Mouse (Mus musculus) neural tube, embryonic 15.5 days (tissue): ENCODE measurements around the gene Rgl1. TPM values are rescaled to one million over a fixed set of nuclear protein-coding genes. Genes with fewer than 3 reads are reported as not detected.

Experiments
- ATAC-seq: fragments of 200-750 bp; cut with Nextera tagmentation; 2 replicates; pipeline ENCODE4 v1.8.0; 2017; ENCODE audit warnings: mild to moderate bottlenecking, moderate TSS enrichment, moderate library complexity; ENCODE audit not compliant: low FRiP score
- H3K27ac ChIP-seq: fragments of 300-500 bp; sonication (generic); replicated peaks from 2 replicates; pipeline ENCODE4 v1.5.1; 2015; ENCODE audit warnings: mild to moderate bottlenecking, inconsistent platforms
- H3K27me3 ChIP-seq: fragments of 300-500 bp; sonication (generic); replicated peaks from 2 replicates; pipeline ENCODE4 v1.6.1; 2015; ENCODE audit warnings: inconsistent platforms
- H3K36me3 ChIP-seq: fragments of 300-500 bp; sonication (generic); 2 replicates; pipeline ENCODE4 v1.6.1; 2015; ENCODE audit warnings: inconsistent platforms
- H3K4me1 ChIP-seq: fragments of 300-500 bp; sonication (generic); 2 replicates; pipeline ENCODE4 v1.6.1; 2015; ENCODE audit warnings: inconsistent platforms
- H3K4me2 ChIP-seq: fragments of 300-500 bp; sonication (generic); 2 replicates; pipeline ENCODE4 v1.6.1; 2015; ENCODE audit warnings: inconsistent platforms, mild to moderate bottlenecking, moderate library complexity
- H3K4me3 ChIP-seq: fragments of 300-500 bp; sonication (generic); replicated peaks from 2 replicates; pipeline ENCODE4 v1.5.1; 2015; ENCODE audit warnings: mild to moderate bottlenecking, inconsistent platforms
- H3K9ac ChIP-seq: fragments of 300-500 bp; sonication (generic); replicated peaks from 2 replicates; pipeline ENCODE4 v1.6.1; 2015; ENCODE audit warnings: mild to moderate bottlenecking, inconsistent platforms
- H3K9me3 ChIP-seq: fragments of 300-500 bp; sonication (generic); replicated peaks from 2 replicates; pipeline ENCODE4 v1.6.1; 2016; ENCODE audit warnings: inconsistent platforms
- WGBS: fragments of 180-500 bp; shearing (Covaris S2); methylation state at CpG from one replicate; pipeline ENCODE4 v1.1.7; 2015; ENCODE audit warnings: mixed read lengths; 5-methylcytosine and 5-hydroxymethylcytosine counted together
- polyA plus RNA-seq: library from polyadenylated mRNA; unstranded; fragments of >200 nt; fragmentation: Nextera tagmentation; extraction: Ambion mirVana; gene quantifications from 2 replicates; pipeline ENCODE4 v1.2.1, GENCODE M21; 2015

The Rgl1 gene
- polyA plus RNA-seq, 1 experiment from 2014 or later: 18.8 TPM

DNA sequence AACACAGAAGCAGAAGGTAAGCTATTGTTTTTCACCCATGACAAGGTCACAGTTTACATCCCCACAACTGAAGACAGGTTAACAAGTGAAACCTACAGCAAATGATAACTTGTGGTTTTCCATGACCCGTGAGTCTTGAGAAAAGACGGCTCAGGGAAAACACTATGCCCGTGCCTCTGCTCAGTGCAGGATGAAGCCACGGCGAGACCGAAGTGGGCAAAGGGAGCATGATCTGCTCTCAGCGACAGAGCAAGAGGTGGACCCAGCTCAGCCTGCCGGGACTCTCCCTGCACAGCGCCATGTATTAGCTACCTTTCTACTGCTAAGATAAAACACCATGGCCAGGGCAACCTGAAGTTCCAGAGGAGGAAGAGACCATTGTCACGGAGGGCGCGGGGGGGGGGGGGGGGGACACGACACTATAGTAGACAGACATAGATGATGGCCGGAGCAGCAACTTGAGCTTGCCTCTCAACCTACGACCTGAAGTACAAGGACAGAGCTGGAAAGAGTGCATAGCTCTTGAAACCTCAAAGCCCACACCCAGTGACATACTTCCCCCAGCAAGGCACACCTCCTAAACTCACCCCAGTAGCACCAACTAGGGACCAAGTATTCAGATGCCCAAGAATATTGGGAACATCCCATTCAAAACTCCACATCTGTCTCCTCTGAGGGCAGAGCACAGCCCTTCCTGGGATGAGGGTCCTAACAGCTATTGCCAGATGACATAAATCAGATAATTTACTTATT, 174.2 kb downstream of the Rgl1 start:
- 94% methylated on average over 13 of the region's 15 CpGs for WGBS
- ATAC-seq: no peak
- no peaks in the 10 kb centered on the region for H3K27me3 ChIP-seq
- H3K9me3 ChIP-seq: no peaks in the 10 kb centered on the region
- H3K4me2 ChIP-seq: no peak overlapping the region
- H3K4me1 ChIP-seq: peaks cover 18% of the 10 kb centered on the region
- no peak overlapping the region for H3K27ac ChIP-seq
- H3K9ac ChIP-seq: no peak overlapping the region
- H3K4me3 ChIP-seq: no peak overlapping the region
- no peaks in the 10 kb centered on the region for H3K36me3 ChIP-seq

DNA sequence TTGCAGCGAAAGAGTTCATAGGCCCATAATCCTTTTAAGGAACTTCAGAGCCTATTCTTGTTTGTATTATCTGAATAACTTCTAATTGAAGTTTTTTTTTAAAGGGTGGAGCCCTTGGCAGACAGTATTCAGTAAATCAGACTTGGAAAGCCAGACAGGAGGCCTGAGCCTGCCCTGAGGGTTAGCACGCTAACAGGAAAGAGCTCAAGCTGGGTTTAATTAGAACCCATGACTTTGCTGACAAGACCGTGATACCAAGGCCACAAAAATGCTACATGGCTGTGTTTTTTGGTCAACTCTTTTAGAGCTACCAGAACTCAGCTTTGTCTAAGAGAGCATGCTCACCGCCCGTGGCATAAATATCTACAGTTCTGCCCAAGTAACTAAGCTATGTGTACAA, 175.8 kb downstream of the Rgl1 start:
- WGBS: 78% methylated on average over 5 of the region's 5 CpGs
- Histone ChIP-seq H3K4me1 (peaks cover 18% of the 10 kb centered on the region), H3K27me3 (no peaks in the 10 kb centered on the region), H3K9me3 (no peaks in the 10 kb centered on the region), H3K9ac (no peak overlapping the region), H3K27ac (no peak overlapping the region), H3K4me3 (no peak overlapping the region), H3K36me3 (no peaks in the 10 kb centered on the region), H3K4me2 (no peak overlapping the region)
- no peak for ATAC-seq

DNA sequence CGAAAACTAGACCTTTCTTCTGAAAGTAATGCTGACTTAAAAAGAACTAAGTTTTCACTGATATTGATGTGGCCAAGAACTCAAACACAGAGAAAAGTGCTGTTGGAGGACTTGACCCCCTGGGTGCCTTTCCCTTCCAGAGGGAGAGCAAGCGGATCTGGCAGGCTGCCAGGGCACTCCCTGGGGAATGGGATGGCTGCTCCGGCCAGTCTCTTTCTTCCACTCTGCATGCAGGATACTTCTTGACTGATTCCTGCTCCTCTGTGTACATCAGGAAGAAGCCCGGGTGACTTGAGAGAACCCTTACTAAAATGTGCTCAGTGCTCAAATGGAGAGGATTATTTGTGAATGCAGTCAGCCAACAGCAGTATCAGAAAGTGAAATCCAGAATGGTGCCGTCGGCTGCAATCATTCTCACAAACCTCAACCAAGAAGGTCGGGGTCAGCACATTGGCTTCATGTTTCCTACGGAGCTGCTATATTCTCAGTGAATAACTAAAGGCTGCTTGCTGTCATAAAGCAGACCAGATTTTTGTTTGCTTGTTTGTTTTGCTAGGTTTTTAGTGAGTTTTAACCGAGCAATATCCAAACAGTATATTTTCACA, 176.7 kb downstream of the Rgl1 start:
- H3K27me3 ChIP-seq: no peaks in the 10 kb centered on the region
- WGBS: 47% methylated on average over 9 of the region's 9 CpGs
- no peak for ATAC-seq
- peak overlapping the region; percentile 41; the same call in 1 of the 2 replicates for H3K27ac ChIP-seq
- no peaks in the 10 kb centered on the region for H3K36me3 ChIP-seq
- no peak overlapping the region for H3K4me2 ChIP-seq
- H3K4me3 ChIP-seq: no peak overlapping the region
- H3K4me1 ChIP-seq: peaks cover 18% of the 10 kb centered on the region
- no peak overlapping the region for H3K9ac ChIP-seq
- no peaks in the 10 kb centered on the region for H3K9me3 ChIP-seq

DNA sequence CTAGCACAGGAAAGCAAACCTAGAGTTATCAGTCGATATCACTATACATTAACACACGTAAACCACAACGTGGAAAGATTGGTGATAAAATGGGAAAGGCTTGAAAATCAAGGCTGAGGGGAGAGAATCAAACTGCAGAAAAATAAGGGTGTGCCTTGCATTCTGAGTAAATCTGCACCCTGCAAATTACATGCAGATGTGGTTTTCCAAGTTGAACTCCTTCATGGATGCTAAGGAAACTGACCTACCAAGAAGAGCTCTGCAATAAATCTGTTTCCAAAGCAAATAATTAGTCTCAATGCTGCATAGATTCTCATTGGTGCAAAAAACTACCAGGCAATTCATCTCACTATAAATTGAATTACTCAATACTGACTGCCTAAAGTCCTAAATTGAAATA, 178.7 kb downstream of the Rgl1 start:
- 75% methylated on average over 3 of the region's 3 CpGs for WGBS
- no peak overlapping the region for H3K27ac ChIP-seq
- no peak for ATAC-seq

DNA sequence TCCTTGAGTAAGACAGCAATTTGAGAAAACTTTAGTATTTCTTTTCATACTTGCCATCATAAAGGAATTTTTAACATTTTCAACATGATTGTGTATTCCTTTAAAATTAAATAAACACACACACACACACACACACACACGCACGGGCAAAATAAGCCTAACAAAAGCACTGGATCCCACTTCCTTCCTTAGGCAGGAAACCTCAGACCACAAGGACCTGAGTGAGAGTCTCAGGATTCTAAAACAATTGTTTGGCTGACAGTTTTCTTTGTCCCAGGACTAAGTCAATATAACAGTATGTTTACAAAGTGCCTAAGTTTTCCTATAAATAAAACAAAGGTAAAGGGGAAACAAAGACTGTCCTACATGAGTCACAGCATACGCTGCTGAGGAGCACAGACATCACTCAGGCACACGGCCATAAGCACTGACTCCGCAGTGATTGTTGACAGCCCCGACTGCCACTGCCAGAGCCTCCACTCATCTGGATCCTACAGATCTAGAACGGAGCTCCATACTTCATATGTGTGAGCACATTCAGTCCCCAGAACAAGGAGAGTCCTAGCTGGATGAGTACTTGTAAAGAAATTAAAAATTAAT, 180.7 kb downstream of the Rgl1 start:
- WGBS: 74% methylated on average over 7 of the region's 7 CpGs

More for the DNA sequence above, 178.7 kb downstream of the Rgl1 start:
- H3K9me3 ChIP-seq: no peaks in the 10 kb centered on the region
- peaks cover 18% of the 10 kb centered on the region for H3K4me1 ChIP-seq
- H3K9ac ChIP-seq: no peak overlapping the region
- H3K4me3 ChIP-seq: no peak overlapping the region
- H3K4me2 ChIP-seq: no peak overlapping the region
- H3K27me3 ChIP-seq: no peaks in the 10 kb centered on the region
- no peaks in the 10 kb centered on the region for H3K36me3 ChIP-seq

DNA sequence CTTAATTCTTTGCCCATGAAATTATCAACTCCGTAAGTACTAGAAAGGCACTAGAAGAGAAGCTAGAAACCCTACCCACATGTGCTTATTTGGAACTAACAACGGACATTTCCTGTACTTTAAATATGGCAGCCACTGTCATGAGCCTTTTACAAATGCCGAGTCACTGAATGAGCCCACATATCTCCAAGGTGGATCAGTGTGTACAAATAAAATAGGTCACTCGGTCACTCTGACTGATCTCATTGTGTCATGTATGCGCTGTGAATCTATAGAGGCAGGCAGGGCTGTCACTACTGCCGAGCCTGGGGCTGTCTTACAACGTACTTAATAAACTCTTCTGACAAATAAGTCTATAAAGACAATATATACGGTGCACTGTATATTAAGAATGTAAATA, 181.2 kb downstream of the Rgl1 start:
- Histone ChIP-seq H3K27ac (no peak overlapping the region), H3K4me2 (no peak overlapping the region), H3K4me1 (peaks cover 27% of the 10 kb centered on the region; the same call in 1 of the 2 replicates), H3K9ac (no peak overlapping the region), H3K27me3 (no peaks in the 10 kb centered on the region), H3K4me3 (no peak overlapping the region), H3K9me3 (no peaks in the 10 kb centered on the region), H3K36me3 (no peaks in the 10 kb centered on the region)
- 78% methylated on average over 8 of the region's 8 CpGs for WGBS
- no peak for ATAC-seq

More for the DNA sequence above, 180.7 kb downstream of the Rgl1 start:
- Histone ChIP-seq H3K4me1 (peaks cover 29% of the 10 kb centered on the region), H3K4me2 (no peak overlapping the region), H3K9me3 (no peaks in the 10 kb centered on the region), H3K27ac (no peak overlapping the region), H3K9ac (no peak overlapping the region), H3K4me3 (no peak overlapping the region), H3K36me3 (no peaks in the 10 kb centered on the region), H3K27me3 (no peaks in the 10 kb centered on the region)
- ATAC-seq: no peak

DNA sequence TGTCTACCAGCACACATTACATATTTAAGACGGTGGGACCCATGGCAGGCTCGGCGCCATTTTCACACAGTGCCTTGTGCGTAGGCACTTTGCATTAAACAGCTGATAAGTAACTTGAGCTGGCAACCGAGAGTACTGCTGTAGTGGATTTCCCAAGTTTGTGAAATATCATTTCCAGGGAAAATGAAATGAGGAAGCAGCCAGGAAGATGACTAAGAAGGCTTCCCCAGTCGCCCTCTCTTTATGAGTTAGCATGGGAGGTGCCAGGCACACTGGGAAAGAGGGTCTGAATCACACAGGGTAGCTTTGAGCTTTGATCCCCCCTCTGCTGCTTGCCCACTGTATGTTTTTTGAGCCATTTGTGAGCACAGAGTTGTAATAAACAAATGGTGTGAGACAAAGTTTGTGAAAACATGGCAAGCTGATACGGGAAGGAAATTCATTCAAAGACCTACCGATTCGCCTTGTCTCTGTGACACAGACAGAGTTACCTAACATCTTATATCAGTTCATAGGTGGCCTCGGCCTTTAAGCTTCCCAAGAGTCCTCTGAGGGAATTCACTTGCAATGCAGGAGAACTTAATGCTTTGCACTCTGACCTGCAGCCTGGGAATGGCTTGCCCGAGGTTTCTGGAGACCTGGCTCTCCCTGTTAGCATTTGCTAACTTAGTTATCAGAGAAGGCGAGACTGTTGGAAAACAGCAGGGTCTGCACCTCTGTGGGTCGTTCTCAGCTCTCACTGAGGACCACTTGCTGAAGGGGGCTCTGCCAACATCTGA, 184.8 kb downstream of the Rgl1 start:
- no peak for ATAC-seq
- Histone ChIP-seq H3K36me3 (no peaks in the 10 kb centered on the region), H3K9me3 (no peaks in the 10 kb centered on the region), H3K9ac (no peak overlapping the region), H3K27ac (no peak overlapping the region), H3K4me2 (no peak overlapping the region), H3K27me3 (no peaks in the 10 kb centered on the region), H3K4me3 (no peak overlapping the region), H3K4me1 (peaks cover 30% of the 10 kb centered on the region)
- WGBS: 87% methylated on average over 13 of the region's 13 CpGs

DNA sequence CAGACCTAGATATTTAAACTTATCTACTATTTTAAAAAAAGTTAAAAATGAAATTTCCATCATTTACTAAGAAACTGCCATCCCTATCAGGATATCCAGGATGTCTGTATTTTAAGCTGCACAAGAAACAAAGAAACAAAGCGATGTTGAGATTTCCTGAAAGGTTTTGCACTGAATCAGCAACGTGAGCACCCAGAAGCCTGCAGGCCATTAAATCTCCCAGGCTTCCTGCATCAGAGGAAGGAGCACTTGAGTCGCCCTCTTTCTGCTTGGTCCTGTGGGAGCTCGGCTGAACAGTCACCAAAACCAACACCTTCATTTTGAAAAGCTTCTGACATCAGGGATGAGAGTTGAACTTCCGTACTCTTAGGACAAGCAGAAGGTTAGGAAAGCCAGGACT, 187.2 kb downstream of the Rgl1 start:
- H3K27ac ChIP-seq: no peak overlapping the region
- no peaks in the 10 kb centered on the region for H3K27me3 ChIP-seq
- H3K9me3 ChIP-seq: no peaks in the 10 kb centered on the region
- 68% methylated on average over 5 of the region's 5 CpGs for WGBS
- H3K36me3 ChIP-seq: no peaks in the 10 kb centered on the region
- ATAC-seq: no peak
- H3K4me1 ChIP-seq: peaks cover 37% of the 10 kb centered on the region
- no peak overlapping the region for H3K9ac ChIP-seq
- no peak overlapping the region for H3K4me2 ChIP-seq
- H3K4me3 ChIP-seq: no peak overlapping the region

DNA sequence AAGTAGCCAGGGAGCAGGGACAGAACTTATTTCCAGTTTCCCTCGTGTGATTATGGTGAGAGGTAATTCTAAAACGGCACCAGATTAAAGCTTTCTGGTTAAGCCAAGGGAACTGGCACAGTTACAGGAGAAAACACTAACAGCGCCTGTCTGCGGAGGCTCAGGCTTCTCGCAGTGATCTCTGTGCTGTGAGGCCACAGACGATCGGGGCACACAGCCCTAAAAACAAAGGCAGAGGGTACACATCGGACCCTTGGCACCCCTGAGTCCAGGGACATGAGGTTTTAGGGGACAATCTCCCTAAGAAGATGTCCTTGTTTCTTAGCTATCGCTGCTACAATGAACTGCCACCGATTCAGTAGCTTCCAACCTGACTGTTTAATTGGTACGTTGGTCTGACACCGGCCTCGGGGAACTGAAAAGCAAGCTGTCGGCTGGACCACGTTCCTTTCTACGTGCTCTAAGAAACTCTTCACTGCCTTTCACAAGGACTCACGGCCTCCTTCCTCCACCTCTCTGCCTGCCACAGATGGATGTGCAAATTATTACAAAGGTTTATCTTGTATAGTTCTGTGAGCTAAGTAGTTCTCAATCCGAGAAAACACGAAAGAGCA, 187.9 kb downstream of the Rgl1 start:
- 39% methylated on average over 19 of the region's 19 CpGs for WGBS
- Histone ChIP-seq H3K27ac (peak overlapping the region; percentile 37), H3K36me3 (no peaks in the 10 kb centered on the region), H3K9me3 (no peaks in the 10 kb centered on the region), H3K27me3 (no peaks in the 10 kb centered on the region), H3K4me2 (no peak overlapping the region), H3K4me1 (peaks cover 43% of the 10 kb centered on the region), H3K4me3 (no peak overlapping the region), H3K9ac (no peak overlapping the region)
- ATAC-seq: no peak

DNA sequence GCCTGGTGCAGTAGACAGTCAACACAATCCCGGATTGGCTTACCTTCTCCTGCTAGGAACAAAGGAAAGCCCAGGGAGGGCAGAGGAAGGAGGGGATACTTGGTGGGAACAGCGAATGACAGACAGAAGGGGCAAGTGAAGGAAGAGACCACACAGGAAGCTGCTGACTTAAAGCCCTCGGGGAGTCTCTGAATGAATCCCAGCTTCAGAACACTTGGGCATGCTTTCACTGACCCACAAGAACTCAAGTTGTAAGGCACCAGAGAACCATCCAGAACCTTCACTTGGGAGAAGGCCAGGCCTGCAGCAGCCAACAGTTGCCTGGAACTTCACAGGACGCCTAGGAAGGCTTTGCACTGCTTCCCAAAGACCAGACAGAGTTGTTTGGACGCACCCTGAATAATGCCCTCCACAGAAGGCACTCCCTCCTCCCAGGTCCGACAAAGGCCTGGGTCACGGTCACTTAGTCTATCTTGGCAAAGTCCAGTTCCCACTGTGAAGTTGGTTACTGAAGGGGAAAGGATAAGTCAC, 189.5 kb downstream of the Rgl1 start:
- no peaks in the 10 kb centered on the region for H3K27me3 ChIP-seq
- no peak overlapping the region for H3K4me3 ChIP-seq
- no peaks in the 10 kb centered on the region for H3K36me3 ChIP-seq
- H3K27ac ChIP-seq: no peak overlapping the region
- no peak for ATAC-seq
- 14% methylated on average over 7 of the region's 7 CpGs for WGBS
- H3K9ac ChIP-seq: no peak overlapping the region
- H3K4me2 ChIP-seq: no peak overlapping the region
- no peaks in the 10 kb centered on the region for H3K9me3 ChIP-seq
- H3K4me1 ChIP-seq: peaks cover 39% of the 10 kb centered on the region

DNA sequence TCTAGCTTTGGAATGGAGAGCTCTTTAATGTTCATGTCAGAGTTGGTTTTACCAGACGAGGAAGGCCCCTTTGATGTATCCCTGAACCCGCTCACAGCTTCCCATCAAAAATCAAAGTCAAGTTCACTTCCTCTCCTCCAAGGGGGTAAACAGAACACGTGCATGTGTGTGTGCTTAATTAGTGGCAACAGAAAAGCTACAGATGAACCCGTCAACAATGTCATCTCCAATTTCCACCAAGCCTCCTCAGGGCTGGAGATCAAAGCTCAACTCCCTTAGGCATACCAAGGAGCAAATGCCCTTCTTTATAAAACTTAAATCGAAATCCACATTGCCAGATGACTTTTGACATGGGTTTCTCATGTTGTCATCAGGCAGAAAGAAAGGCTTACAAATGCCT, 191.1 kb downstream of the Rgl1 start:
- 80% methylated on average over 5 of the region's 5 CpGs for WGBS

More for the DNA sequence above, 191.1 kb downstream of the Rgl1 start:
- Histone ChIP-seq H3K9me3 (no peaks in the 10 kb centered on the region), H3K9ac (no peak overlapping the region), H3K27me3 (no peaks in the 10 kb centered on the region), H3K4me3 (no peak overlapping the region), H3K4me2 (no peak overlapping the region), H3K36me3 (no peaks in the 10 kb centered on the region), H3K27ac (no peak overlapping the region), H3K4me1 (peaks cover 31% of the 10 kb centered on the region)
- ATAC-seq: no peak
